Mouse (Mus musculus) layer of hippocampus, adult 2 months (tissue): ENCODE measurements around the gene Adam19. TPM values are rescaled to one million over a fixed set of nuclear protein-coding genes. Genes with fewer than 3 reads are reported as not detected.

ENCODE experiments used
- DNase-seq, 2 experiments: peaks; one replicate each; pipeline ENCODE4 v3.0.0; 2022; ENCODE audit warnings: low spot score in 2 of 2
- H3K27ac ChIP-seq: fragments of 200-600 bp; 2 replicates; pipeline ENCODE4 v1.8.1; 2022
- H3K4me3 ChIP-seq: fragments of 200-600 bp; 2 replicates; pipeline ENCODE4 v1.8.1; 2022; ENCODE audit warnings: mild to moderate bottlenecking
- CTCF ChIP-seq: fragments of 200-600 bp; conservative IDR thresholded peaks from 2 replicates; pipeline ENCODE4 v1.8.1; 2022; ENCODE audit warnings: antibody characterized with exemption, mild to moderate bottlenecking, moderate library complexity
- total RNA-seq, 2 experiments: library from RNA; stranded (reverse); gene quantifications; 2 replicates each; pipeline ENCODE4 v1.2.3; 2021

The Adam19 gene
- total RNA-seq, 2 experiments from 2014 or later = 11.3 to 12.6 TPM

DNA sequence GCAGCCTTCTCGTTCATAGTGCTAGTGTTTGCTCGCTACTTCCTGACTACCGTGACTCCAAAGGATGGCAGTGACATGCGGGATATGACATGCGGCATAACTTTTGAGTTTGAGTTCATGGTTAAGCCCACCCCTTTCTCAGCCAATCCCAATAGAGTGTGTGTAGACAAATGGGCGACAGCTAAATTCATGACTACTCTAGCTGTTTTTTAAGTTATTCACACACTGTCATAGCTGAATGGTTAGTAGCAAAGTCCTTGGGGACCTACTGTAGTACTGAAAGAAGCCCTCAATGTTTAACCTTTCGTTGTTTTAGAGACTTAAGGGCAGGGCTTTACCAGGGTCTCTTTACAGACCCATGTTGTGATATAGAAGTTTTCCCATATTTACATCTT lies 70.0 kb downstream of the Adam19 start:
- Histone ChIP-seq H3K4me3 (no peak overlapping the region), H3K27ac (no peak overlapping the region)
- TF ChIP-seq CTCF = no peak
- no peak for DNase-seq

DNA sequence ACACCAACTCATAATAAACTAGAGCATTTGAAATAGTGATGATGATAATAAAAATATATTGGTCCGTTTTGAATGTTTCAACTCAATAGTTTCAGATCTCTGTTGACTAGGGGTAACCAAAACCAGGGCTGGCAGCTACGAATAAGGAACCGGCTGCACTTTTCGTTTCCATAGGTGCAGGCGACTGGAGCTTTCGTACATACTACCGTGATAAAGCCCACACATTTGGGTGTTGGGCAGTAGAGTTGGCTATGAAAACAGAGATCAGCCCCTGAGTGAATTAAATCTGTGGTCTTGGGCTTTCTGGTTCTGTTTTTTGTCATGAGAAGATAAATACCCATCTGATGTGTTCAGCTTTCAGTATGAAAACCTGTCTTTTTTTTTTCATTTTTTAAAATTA lies 70.5 kb downstream of the Adam19 start:
- DNase-seq = no peak
- TF ChIP-seq CTCF = no peak
- Histone ChIP-seq H3K4me3 (no peak overlapping the region), H3K27ac (no peak overlapping the region)

DNA sequence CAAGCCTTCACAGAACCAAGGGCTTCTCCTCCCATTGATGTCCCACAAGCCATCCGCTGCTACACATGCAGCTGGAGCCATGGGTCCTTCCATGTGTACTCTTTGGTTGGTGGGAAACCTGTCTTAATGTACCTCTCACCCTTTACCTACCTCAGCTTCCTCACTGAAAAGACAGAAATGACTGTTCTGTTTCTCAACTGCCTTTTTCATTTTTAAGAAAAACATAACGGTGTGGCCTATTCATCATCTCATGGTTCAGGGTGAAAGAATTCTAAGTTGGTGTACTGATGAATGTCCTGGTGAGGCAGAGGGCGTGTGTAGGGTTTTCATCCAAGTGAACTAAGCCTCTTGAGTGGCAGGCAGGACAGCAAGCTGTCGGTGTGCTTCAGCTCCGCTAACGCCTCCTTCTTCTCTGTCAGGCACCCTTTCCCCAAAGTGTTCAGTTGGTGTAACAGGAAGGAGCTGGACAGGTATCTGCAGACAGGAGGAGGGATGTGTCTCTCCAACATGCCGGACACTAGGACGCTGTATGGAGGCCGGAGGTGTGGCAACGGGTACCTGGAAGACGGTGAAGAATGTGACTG lies 71.1 kb downstream of the Adam19 start:
- DNase-seq = no peak
- no peak for TF ChIP-seq CTCF
- no peak overlapping the region for H3K27ac ChIP-seq
- no peak overlapping the region for H3K4me3 ChIP-seq

DNA sequence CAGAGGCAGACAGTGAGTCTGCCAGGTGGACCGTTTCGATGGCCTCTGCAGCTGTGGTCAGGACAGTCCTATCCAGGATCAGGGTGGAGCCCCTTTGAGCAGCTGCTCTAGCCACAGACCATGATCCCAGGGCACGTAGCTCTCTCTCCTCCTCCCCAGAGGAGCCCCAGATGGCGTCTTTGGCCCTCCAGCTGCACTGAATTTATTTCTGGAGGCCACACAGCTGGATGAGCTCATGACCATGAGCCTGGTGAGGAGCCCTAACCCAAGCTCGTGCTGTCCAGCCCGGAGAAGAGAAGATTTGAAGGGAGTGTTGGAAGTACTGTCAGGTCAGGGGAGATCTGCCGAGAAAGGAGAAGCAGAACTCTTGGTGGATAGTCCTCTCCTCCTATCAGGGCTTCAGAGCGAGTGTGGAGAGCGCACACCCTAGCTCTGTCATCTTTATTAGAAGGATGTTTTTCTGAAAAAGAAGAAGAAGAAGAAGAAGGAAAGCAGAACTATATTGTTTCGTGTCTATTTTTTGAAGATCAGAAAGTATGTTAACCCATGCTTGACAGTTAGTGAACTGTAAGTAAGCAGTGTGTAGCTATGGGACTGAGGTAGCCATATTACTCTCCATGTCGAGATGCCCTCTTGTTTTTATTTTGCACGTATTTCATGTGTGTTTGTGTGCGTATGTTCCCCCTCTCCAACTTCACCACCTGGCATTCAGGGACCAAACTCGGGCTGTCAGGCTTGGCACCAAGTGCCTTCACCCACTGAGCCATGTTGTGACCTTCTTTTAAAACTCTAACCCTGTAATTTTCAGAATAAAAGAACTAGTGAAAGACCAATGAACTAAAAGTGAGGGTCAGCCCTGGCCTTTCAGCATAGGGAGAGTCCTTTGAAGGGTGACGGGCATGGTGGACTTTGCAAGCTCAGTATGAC lies 72.1 kb downstream of the Adam19 start:
- DNase-seq = no peak
- H3K4me3 ChIP-seq = no peak overlapping the region
- TF ChIP-seq CTCF = no peak
- H3K27ac ChIP-seq = no peak overlapping the region

DNA sequence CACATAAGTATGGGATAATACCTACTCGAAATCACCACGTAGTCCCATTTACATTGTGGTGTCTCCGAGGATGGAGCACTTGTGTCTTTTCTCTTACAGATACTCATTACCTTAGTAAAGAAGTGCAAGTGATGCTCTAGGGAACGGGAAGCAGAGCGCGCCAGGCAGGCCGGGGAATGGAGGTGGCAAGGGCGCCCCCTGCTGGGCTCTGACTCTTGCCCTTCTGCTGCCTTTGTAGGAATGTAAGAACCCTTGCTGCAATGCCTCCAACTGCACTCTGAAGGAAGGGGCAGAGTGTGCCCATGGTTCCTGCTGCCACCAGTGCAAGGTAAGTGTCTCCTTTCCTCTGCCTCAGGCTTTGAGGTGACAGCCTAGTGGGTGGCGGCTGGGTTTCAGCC lies 72.8 kb downstream of the Adam19 start:
- no peak overlapping the region for H3K4me3 ChIP-seq
- DNase-seq = peak; percentile 27 to 77
- peak; percentile 95 for TF ChIP-seq CTCF
- H3K27ac ChIP-seq = no peak overlapping the region

DNA sequence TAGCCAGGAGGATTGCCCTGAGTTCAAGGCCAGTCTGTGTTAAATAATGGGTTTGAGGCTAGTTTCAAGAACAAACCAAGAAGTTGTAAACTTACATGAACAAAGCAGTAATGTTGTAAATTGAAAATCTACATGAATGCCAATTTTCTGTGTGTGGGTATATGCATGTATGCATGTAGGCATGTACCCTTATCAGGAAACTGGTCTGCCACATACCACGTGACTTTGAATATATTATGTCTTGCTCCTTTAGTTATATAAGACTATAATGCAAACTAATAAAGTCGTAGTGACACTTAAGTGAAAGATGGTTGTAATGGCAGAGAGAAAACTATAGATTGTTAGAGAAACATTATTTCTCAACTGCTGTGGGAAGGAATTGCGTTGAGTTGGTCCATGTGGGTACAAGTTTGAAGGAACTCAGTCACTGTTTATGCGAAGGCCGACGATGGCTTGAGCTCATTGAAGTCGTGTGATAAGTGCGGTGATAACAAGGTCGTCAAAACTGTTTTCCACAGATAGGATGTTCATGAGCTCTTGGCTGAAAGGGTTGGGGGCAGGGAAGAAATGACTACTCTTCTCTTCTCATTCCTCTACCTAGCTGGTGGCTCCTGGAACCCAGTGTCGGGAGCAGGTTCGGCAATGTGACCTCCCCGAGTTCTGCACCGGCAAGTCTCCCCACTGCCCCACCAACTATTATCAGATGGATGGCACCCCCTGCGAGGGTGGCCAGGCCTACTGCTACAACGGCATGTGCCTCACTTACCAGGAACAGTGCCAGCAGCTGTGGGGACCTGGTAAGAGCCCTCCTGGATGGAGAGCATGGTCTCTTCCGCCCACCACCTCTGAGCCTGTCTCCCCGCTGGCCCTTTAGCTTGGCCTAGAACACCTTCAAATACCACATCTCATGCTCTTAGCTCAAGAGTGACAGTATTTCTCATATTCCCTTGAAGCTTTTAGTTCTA lies 75.5 kb downstream of the Adam19 start:
- Histone ChIP-seq H3K4me3 (no peak overlapping the region), H3K27ac (no peak overlapping the region)
- no peak for DNase-seq
- no peak for TF ChIP-seq CTCF

DNA sequence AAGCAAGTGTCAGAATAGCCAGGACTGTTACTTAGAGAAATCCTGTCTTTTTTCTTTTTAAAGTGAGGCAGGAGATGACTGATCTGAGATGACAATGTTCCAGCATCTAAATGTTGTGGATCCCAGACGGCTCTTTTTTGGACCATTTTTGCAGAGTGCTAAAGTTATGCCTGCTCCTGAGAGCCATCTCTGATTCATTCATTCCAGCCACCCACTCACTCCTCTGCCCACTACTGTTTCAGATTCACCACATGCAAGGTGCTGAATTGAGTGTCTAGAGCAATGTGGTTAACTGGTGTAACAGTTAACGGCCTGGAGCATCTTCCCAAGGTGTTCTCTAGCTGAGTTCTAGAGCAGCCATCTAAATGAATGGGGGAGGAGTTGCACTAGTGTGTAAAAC lies 79.1 kb downstream of the Adam19 start:
- peak; percentile 25 to 59 for DNase-seq
- TF ChIP-seq CTCF = no peak
- Histone ChIP-seq H3K4me3 (no peak overlapping the region), H3K27ac (no peak overlapping the region)

DNA sequence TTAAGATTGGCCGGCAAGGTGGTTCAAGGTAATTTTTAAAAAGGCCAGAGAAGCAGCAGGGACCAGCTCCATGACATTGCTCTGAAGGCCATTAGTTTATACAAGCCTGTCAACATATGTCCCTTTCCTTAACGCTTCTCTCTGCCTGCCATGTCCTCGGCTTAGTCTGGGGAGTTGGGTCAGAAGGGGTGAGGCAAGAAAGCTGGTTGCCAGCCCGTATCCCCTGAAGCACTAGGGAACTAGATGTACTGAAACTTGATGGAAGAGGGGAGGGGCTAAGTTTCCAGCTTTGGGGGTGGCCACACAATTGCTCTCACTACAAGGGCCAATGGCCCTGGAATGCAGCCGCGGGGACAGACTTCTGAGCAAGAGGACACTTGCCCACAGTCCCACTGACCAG lies 87.5 kb downstream of the Adam19 start:
- no peak overlapping the region for H3K4me3 ChIP-seq
- TF ChIP-seq CTCF = no peak
- H3K27ac ChIP-seq = no peak overlapping the region
- no peak for DNase-seq

DNA sequence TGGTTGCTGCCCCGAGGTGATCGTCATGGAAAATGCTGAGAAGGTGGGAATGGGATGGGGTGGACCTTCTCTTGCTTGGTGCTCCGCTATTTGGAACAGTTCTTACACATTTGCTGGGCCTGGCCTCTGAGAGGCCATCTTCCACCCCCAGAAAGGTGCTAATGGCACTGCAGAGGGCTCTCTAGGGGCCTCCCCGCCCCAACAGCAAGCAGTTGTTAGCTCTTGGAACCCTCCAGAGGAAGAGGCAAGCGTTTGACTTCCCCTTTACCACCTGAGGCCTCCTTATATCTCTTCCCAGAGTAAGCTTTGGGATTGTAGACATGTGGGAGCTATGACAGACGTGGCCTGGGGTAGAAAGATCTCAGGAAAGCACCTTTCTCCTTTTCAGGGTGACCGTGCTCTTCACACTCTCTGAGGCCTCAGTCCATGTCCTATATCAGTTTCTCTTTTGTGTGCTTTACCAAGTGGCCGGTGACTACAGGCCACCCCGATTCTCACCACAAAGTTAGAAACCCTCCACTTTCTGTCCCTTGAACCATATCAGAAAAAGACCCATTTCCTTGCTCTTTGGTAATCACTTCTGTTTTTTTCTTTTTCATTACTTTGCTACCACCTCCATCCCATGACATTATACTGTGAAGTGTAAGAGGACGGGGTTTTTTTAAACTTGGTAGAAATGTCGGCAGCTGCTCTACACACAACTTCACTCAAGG lies 89.5 kb downstream of the Adam19 start:
- no peak for TF ChIP-seq CTCF
- no peak for DNase-seq
- Histone ChIP-seq H3K4me3 (no peak overlapping the region), H3K27ac (no peak overlapping the region)

DNA sequence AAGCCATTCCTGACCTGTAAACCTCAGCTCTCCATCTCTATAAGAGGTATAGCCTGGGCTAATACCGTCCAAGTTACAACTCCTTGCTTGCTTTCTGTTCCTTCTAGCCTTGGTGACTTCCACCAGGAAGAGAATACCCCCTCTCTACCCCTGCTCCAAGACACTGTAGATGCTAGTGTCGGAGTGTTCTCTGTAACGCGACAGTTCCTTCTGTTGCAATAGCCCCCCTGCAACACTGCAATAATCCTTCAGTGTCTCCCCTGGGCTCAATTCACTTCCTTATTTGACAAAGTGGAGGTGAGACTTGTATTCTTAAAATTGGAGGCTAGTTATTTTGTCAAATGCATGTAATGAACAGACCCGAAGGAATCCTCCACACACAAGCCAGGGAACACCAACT lies 90.8 kb downstream of the Adam19 start:
- Histone ChIP-seq H3K4me3 (no peak overlapping the region), H3K27ac (no peak overlapping the region)
- DNase-seq = no peak
- TF ChIP-seq CTCF = no peak

DNA sequence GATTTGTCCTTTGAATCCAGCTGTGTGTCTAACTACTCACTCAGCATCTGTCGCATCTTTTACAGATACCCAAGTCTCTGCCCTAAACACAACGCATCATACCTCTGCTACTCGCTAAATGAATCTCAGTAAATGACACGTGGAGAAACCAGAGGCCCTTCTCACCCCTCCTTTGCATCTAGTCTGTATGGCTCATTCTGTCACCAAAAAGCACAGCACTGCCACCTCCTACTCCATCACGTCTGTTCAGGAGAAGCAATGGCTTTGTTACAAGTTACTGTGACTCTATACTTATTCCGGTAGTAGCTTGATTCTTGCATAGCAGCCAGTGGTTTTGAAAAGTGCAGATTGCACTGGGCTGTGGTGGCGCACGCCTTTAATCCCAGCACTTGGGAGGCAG lies 101.2 kb downstream of the Adam19 start:
- Histone ChIP-seq H3K4me3 (no peak overlapping the region), H3K27ac (no peak overlapping the region)
- DNase-seq = peak; percentile 12 to 26
- TF ChIP-seq CTCF = no peak

DNA sequence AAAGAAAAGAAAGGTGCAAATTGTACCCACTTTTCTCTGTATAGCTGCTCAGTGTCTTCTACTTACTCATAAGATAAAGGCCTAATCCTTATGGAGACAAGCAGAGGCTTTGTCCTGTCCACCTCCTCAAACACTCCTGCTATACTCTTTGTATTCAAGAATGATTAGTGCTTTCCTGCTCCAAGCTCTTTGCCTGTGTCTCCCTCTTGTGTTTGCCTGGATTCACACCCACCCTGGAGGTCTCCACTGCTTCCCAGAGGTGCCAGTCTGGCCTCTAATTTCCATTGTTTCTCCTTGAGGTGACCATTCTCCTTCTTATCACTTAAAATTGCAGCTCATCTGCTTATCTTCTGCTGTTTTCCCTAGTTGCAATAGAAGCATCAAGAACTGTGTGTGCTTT lies 101.7 kb downstream of the Adam19 start:
- no peak for DNase-seq
- Histone ChIP-seq H3K4me3 (no peak overlapping the region), H3K27ac (no peak overlapping the region)
- TF ChIP-seq CTCF = peak; percentile 43
